Mouse (Mus musculus): ENCODE measurements at regions not wholly inside any gene's neighbourhood (a gene's known extent, or its start where the extent isn't known, plus 50 kb on each side); places are given as distances from the start of the nearest gene placed in this dataset.

DNA sequence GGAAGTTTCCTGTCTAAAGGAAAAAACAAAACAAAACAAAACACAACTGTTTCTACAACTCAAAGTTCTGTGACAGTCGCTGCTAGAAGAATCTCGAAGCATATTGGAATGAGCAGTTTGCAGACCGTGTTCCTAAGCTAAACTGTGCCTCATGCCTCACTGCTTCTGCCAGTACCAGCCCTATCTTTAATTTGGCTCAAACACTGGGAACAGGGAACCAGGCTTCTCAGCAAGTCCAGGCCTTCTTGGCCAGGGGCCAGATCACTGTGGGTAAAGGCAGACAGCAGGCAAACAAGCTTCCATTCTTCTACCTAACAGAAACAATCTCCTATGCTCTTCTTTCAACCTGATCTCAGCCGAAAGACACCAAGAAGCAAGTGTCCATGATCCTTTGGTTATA lies 56.5 kb downstream of the Tmsb4x start:
- H3K27ac ChIP-seq: no peak overlapping the region; the same call in 1 of the 2 replicates
- WGBS: 62% methylated on average over 4 of the region's 4 CpGs
- no peaks in the 10 kb centered on the region for H3K36me3 ChIP-seq (ENCODE audit: poor library complexity, severe bottlenecking)
- peaks cover 6% of the 10 kb centered on the region; the same call in 1 of the 2 replicates for H3K4me1 ChIP-seq
- H3K9ac ChIP-seq: no peak overlapping the region
- peak; percentile 62 for ATAC-seq
- no peak overlapping the region for H3K4me2 ChIP-seq
- H3K9me3 ChIP-seq (replicated peaks): no peaks in the 10 kb centered on the region
- peaks cover 6% of the 10 kb centered on the region; the same call in 1 of the 2 replicates for H3K27me3 ChIP-seq
- H3K4me3 ChIP-seq: no peak overlapping the region

DNA sequence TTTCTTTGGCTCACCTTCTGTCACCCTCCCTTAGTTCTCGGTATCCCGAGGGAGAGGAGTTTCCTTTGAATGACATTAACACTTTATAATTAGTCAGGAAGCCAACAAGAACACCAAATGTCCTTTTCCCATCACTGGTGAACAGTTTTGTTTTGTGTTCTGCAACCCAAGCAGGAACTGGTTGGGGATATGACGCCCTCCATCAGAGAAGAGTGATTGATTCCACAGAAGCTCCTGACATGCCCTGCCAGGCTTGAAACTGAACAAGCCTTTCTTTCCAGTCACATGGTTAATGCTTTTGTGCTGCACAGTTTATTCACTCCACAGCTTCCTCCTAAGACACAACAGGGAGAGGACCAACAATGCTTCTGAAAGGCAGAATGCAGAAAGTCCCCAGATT lies 57.8 kb downstream of the Tmsb4x start:
- H3K4me2 ChIP-seq: no peak overlapping the region
- 45% methylated on average over 3 of the region's 3 CpGs for WGBS
- H3K9ac ChIP-seq: no peak overlapping the region
- H3K27me3 ChIP-seq: peaks cover 6% of the 10 kb centered on the region; the same call in 1 of the 2 replicates
- ATAC-seq: no peak
- no peak overlapping the region for H3K4me3 ChIP-seq
- peaks cover 6% of the 10 kb centered on the region; the same call in 1 of the 2 replicates for H3K4me1 ChIP-seq
- H3K9me3 ChIP-seq (replicated peaks): no peaks in the 10 kb centered on the region
- no peaks in the 10 kb centered on the region for H3K36me3 ChIP-seq (ENCODE audit: poor library complexity, severe bottlenecking)
- no peak overlapping the region for H3K27ac ChIP-seq

DNA sequence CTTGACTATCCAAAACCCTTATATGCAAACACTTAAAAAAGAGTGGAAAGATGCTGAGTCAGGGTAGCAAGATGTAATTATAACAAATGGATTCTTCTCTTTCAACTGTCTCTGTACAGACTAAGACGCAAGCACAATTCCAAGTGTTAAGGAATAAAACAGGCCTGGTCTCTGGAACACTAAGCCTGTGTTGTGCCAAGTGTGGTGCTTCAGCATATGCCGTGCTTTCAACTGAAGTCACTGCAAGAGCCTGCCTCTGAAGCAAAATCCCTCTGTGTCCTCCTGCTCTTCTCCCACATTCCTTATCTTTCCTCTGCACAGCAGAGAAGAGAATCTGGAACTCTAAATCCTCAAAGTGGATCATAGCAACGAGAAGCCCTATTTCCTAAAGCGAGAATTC lies 59.7 kb downstream of the Tmsb4x start:
- no peaks in the 10 kb centered on the region for H3K36me3 ChIP-seq (ENCODE audit: poor library complexity, severe bottlenecking)
- peaks cover 6% of the 10 kb centered on the region; the same call in 1 of the 2 replicates for H3K4me1 ChIP-seq
- no peak overlapping the region for H3K4me3 ChIP-seq
- 87% methylated on average over 4 of the region's 4 CpGs for WGBS
- H3K27me3 ChIP-seq: peaks cover 9% of the 10 kb centered on the region; the same call in 1 of the 2 replicates
- H3K27ac ChIP-seq: no peak overlapping the region
- H3K9me3 ChIP-seq (replicated peaks): no peaks in the 10 kb centered on the region
- no peak overlapping the region for H3K9ac ChIP-seq
- no peak overlapping the region for H3K4me2 ChIP-seq
- ATAC-seq: no peak

DNA sequence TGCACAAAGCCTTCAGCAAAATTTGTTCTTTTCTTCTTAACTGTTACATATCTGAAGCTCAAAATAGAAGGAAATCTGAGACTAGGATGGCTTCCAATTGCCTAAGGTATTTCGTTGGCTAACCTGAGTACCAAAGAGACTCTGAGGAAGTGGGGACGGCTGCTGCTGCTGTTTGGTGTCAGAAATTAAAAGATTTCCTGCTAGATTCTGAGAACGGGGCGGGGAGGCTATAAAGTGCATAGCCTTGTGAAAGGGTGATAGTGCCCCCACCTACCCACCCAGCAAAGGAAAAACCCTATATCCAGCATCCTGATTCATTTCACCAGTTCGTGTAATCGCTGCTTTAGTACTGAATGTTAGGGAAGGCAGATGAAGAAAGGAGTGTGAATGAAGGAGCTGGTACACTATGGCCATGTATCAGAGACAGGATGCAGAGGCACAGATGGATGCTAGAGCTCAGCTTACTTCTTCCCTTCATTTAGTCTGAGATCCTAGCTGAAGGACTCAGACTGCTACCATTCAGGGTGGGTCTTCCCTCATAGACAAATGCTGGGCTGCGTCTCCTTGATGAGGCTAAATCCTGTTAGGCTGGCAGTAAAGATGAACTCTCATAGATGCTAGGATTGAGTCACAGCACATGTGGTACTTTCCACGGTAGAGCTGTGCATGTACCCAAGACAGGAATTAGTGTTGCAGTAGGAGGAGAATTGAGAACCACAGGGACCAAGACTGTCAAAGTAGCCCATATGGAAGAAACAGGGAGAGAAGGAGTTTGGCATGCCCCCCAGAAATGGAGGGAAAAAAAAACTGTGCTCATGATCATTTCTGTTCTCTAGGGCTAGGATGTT lies 62.4 kb downstream of the Tmsb4x start:
- WGBS: 92% methylated on average over 8 of the region's 8 CpGs

DNA sequence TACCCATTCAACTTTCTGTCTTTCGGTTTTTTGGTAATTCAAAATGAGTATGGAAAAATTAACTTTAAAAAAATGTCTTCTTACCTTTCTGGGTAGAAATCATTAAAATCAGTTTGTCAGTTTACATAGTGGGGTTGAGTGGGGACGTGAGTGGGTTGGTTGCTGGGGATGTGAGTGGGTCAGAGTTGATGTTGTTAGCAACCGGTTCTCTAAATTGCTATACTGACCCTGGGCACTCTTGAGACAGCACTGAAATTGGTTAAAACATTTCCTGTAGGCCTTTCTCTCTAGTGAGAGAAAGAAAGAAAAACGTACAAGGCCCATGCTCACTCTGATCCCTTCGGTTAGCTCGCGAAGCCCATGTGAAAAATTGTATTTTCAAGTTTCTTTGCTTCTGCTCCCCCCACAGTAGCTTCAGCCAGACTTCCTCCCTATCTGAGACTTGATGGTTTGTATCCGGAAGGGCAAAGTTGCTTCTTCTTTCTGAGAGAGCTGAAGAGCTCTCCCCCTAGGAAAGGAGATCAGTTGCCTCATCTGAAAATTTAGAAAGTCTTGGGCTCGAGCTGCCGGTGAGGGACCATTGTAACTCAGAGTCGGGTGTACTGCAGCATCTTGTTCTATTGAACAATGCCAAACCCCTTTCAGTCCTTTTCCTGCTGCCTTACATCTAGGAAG lies 63.5 kb downstream of the Tmsb4x start:
- no peak overlapping the region for H3K4me3 ChIP-seq
- no peaks in the 10 kb centered on the region for H3K4me1 ChIP-seq
- H3K9me3 ChIP-seq (replicated peaks): no peaks in the 10 kb centered on the region
- H3K9ac ChIP-seq: no peak overlapping the region
- 81% methylated on average over 11 of the region's 11 CpGs for WGBS
- H3K27ac ChIP-seq: no peak overlapping the region
- H3K4me2 ChIP-seq: no peak overlapping the region
- H3K27me3 ChIP-seq: peaks cover 13% of the 10 kb centered on the region; the same call in 1 of the 2 replicates
- no peak for ATAC-seq
- no peaks in the 10 kb centered on the region for H3K36me3 ChIP-seq (ENCODE audit: poor library complexity, severe bottlenecking)

More for the DNA sequence above, 62.4 kb downstream of the Tmsb4x start:
- H3K36me3 ChIP-seq (ENCODE audit: poor library complexity, severe bottlenecking): no peaks in the 10 kb centered on the region
- no peak overlapping the region for H3K4me3 ChIP-seq
- no peak overlapping the region for H3K4me2 ChIP-seq
- peaks cover 5% of the 10 kb centered on the region; the same call in 1 of the 2 replicates for H3K4me1 ChIP-seq
- ATAC-seq: no peak
- no peak overlapping the region for H3K9ac ChIP-seq
- peaks cover 13% of the 10 kb centered on the region; the same call in 1 of the 2 replicates for H3K27me3 ChIP-seq
- no peak overlapping the region for H3K27ac ChIP-seq
- H3K9me3 ChIP-seq (replicated peaks): no peaks in the 10 kb centered on the region

DNA sequence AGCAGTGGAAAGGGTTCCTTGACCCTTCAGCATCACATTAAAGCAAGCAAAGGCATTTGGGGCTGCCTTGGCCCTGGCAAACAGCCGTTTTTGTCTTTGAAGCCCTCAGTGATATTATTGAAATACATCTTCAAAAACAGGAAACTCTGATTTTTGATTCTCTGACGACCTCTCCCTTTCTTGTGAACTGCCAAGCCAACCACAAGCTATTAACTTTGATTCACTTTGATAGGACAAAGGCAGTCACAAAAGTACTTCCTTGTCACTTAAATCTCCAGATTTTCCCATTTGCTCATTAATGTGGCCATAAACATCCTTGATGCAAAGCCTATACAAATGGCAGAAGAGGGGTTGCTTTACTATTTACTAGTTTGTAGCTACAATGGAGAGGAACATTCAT lies 70.0 kb downstream of the Tmsb4x start:
- Histone ChIP-seq H3K27ac (no peak overlapping the region), H3K9ac (no peak overlapping the region), H3K27me3 (peaks cover 4% of the 10 kb centered on the region; the same call in 1 of the 2 replicates), H3K36me3 (ENCODE audit: poor library complexity, severe bottlenecking) (no peaks in the 10 kb centered on the region), H3K4me3 (no peak overlapping the region), H3K4me2 (no peak overlapping the region), H3K4me1 (no peaks in the 10 kb centered on the region), H3K9me3 (replicated peaks) (no peaks in the 10 kb centered on the region)
- no peak for ATAC-seq
- 74% methylated on average over 2 of the region's 2 CpGs for WGBS

DNA sequence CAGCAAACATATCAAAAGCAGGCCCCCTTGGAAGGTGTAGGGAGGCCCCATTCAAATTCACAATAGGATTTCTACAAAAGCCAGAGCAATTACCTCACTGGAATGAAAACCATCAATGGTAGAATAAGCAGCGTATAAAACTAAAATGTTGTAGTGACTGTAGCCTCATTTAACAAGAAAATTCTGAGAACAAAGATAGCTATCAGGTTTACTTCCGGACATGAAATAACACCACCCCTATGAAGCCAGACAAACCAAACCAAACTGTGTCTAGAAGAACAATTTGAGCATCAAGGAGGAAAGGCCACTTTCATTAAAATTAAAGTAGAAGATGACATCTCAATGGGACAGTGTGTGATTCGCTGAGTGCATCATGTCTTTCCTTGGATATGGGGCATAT lies 74.9 kb downstream of the Tmsb4x start:
- Histone ChIP-seq H3K36me3 (ENCODE audit: poor library complexity, severe bottlenecking) (no peaks in the 10 kb centered on the region), H3K4me3 (no peak overlapping the region), H3K9me3 (replicated peaks) (no peaks in the 10 kb centered on the region), H3K27me3 (peaks cover 7% of the 10 kb centered on the region; the same call in 1 of the 2 replicates), H3K27ac (no peak overlapping the region), H3K4me1 (no peaks in the 10 kb centered on the region), H3K4me2 (no peak overlapping the region), H3K9ac (no peak overlapping the region)
- 80% methylated on average over 3 of the region's 3 CpGs for WGBS
- ATAC-seq: no peak

DNA sequence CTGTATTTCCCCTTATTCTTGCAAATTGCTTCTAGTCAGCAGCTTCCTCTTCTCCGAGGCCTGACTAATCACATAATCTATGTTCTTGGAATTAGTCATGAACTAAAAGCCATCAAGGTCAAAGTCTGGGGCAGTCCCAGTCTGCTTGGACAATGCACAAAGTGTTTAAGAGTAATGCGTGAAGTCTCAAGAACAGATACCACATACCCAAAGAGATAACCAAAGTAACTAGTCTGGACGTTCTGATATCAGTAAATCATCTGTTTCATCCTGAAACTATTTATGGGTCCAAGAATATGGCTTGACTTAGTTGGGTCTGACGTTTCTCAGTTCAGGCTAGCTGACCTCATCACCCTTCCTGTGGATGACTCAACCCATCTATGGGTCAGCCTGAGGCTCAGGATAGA lies 76.1 kb downstream of the Tmsb4x start:
- H3K9me3 ChIP-seq (replicated peaks): no peaks in the 10 kb centered on the region
- no peak overlapping the region for H3K9ac ChIP-seq
- no peaks in the 10 kb centered on the region for H3K36me3 ChIP-seq (ENCODE audit: poor library complexity, severe bottlenecking)
- no peak overlapping the region for H3K4me2 ChIP-seq
- H3K27me3 ChIP-seq: peaks cover 9% of the 10 kb centered on the region; the same call in 1 of the 2 replicates
- no peaks in the 10 kb centered on the region for H3K4me1 ChIP-seq
- no peak for ATAC-seq
- H3K27ac ChIP-seq: no peak overlapping the region
- H3K4me3 ChIP-seq: no peak overlapping the region
- 83% methylated on average over 4 of the region's 4 CpGs for WGBS

DNA sequence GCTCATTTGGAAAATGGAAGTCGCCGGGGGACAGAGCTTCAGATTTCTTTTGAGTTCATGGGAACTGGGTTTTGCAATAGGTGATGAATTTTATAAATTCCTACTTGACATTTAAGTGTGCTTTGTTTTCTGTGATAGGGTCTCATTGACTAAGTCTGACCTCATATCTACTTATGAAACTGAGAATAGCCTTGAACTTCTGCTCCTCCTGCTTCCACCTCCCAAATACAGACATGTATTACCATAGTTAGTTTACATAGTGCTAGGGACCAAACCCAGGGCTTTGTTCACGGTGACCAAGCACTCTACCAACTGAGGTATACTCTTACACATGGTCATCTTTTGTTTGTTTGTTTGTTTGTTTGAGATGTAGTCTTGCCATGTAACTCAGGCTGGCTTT lies 77.8 kb downstream of the Tmsb4x start:
- peaks cover 16% of the 10 kb centered on the region; the same call in 1 of the 2 replicates for H3K27me3 ChIP-seq
- no peak for ATAC-seq
- H3K9ac ChIP-seq: no peak overlapping the region
- no peak overlapping the region for H3K27ac ChIP-seq
- no peaks in the 10 kb centered on the region for H3K36me3 ChIP-seq (ENCODE audit: poor library complexity, severe bottlenecking)
- H3K4me2 ChIP-seq: no peak overlapping the region
- H3K9me3 ChIP-seq (replicated peaks): no peaks in the 10 kb centered on the region
- no peaks in the 10 kb centered on the region for H3K4me1 ChIP-seq
- H3K4me3 ChIP-seq: no peak overlapping the region
- WGBS: 91% methylated on average over 3 of the region's 3 CpGs

DNA sequence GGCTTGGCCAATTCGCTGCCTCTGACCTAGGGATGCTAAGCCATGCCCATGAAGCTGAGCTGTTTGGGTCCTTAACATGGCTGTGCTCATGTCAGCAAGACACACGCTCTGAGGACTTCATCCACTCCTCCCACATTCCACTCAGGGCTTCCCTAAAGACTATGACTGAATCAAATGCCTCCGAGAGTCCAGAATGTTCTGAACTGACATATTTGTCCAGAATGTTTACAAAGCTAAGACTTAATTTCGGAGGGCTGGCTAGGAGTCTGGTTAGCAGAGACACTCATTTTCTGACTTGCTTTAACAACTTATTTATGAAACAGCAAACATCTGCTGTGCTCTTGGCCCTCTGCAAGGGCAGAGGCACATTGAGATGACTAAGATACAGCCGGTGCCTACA lies 78.5 kb downstream of the Tmsb4x start:
- ATAC-seq: no peak
- Histone ChIP-seq H3K27ac (no peak overlapping the region), H3K9ac (no peak overlapping the region), H3K36me3 (ENCODE audit: poor library complexity, severe bottlenecking) (no peaks in the 10 kb centered on the region), H3K9me3 (replicated peaks) (no peaks in the 10 kb centered on the region), H3K27me3 (peaks cover 16% of the 10 kb centered on the region; the same call in 1 of the 2 replicates), H3K4me2 (no peak overlapping the region), H3K4me1 (no peaks in the 10 kb centered on the region), H3K4me3 (no peak overlapping the region)
- 86% methylated on average over 5 of the region's 5 CpGs for WGBS

DNA sequence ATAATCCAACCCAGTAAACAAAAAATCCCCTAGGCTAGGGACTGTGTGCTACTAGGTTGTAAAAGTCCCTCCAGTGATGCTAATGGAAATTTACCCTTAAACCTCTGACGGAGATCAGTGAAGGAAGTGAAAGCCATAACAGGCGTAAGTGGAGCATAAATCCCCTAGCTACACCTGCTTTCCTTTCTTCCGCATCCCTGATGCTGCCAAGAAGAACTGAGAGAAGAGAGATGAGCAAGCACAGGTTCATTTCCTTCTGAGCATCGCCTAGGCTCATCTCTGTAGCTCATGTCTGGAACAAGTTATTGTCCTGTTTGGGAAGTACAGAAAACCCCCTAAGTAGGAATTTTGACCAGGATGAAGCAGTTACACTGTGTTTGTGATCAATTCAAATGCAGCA lies 89.8 kb downstream of the Tmsb4x start:
- Histone ChIP-seq H3K36me3 (ENCODE audit: poor library complexity, severe bottlenecking) (no peaks in the 10 kb centered on the region), H3K4me3 (no peak overlapping the region), H3K27ac (no peak overlapping the region), H3K4me1 (no peaks in the 10 kb centered on the region), H3K27me3 (peaks cover 19% of the 10 kb centered on the region; the same call in 1 of the 2 replicates), H3K4me2 (no peak overlapping the region), H3K9ac (no peak overlapping the region), H3K9me3 (replicated peaks) (no peaks in the 10 kb centered on the region)
- no peak for ATAC-seq
- WGBS: 83% methylated on average over 4 of the region's 4 CpGs

DNA sequence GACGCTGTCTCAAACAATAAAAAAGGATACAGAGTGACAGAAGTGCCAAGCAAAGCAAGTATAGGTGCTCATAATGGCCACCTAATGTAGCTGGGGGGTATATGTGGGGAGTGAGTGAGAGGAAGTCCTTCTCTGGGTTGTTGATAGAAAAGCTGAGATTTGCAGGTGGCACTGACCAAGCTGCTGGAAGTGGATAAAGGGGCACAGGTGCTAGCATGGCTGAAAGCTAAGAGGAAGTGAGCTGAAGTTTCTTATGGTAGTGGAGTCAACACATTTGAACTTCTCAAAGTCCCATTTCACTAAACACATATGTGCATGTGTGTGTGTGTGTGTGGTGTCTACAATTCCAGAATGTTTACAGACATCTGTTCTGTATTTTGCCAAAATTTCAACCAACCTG lies 94.0 kb downstream of the Tmsb4x start:
- Histone ChIP-seq H3K9ac (no peak overlapping the region), H3K27ac (no peak overlapping the region), H3K4me2 (no peak overlapping the region), H3K4me3 (no peak overlapping the region), H3K9me3 (replicated peaks) (no peaks in the 10 kb centered on the region), H3K27me3 (peaks cover 19% of the 10 kb centered on the region; the same call in 1 of the 2 replicates), H3K4me1 (no peaks in the 10 kb centered on the region), H3K36me3 (ENCODE audit: poor library complexity, severe bottlenecking) (no peaks in the 10 kb centered on the region)
- 85% methylated on average over 1 of the region's 1 CpGs for whole genome bisulfite sequencing
- no peak for ATAC-seq

All from forebrain, embryonic 13.5 days (tissue).